Mouse (Mus musculus): ENCODE data around the gene Arid5b. TPM values are rescaled to one million over a fixed set of nuclear protein-coding genes. Genes with fewer than 3 reads are reported as not detected.

Gene Arid5b
- total RNA-seq (2023) = 10 to 100 TPM; 37.0 to 38.3 TPM

DNA sequence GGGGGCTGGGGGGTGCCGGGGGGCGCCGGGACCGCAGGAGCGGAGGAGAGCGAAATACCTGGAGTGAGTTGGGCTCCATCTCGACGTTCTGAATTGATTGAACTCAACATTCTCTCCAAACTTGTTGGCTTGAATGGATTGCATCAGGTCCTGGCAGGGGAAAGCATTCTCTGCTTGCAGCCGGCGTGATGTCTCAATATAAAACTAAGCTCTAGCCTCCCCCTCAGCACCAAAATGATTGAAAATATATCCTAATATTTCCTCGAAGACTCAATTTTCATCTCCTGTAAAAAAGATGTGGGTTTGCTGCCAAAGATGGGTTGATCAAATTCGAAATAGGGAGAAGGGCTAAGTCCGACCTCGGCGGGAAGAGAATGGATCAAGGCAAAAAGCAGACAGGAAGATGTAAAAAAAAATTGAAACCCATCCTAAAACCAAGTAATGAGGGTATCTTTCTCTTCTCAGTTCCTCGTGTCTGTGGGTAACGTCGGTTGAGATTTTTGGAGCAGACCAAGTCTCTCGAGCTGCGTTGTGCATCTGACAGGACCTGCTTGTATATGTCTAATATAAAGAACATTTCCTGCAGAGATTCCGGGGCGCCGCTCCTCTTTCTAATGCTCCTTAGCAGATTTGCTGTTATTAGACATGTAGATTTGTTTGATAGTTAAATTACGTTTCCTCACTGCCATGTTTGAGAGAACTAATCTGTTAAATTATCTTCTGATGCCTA lies at the start of gene Arid5b:
Gene Arid5b, minus strand, starts transcription at position 109 of the 730 bp plus-strand sequence.

